Mouse (Mus musculus) E14TG2a.4 (cell line): ENCODE measurements around the gene Sowaha.

ENCODE experiments used
- NANOG ChIP-seq: IDR thresholded peaks from 2 replicates; pipeline ENCODE4 v1.6.1; 2014; ENCODE audit warnings: borderline replicate concordance, low read length, mixed read lengths
- POU5F1 ChIP-seq: IDR thresholded peaks from 2 replicates; pipeline ENCODE4 v1.6.1; 2014; ENCODE audit warnings: low read length, borderline replicate concordance

GRCm38 (mm10) chr11:53504376-53504775 is 24.3 kb upstream of the Sowaha start:
- no peak for TF ChIP-seq NANOG
- TF ChIP-seq POU5F1: no peak
